Mouse (Mus musculus) heart, adult 11 months (tissue): ENCODE results near the gene Cox7a1.
"Not testable (repeated sequence)": the region's sequence is repeated elsewhere in the genome, so short reads cannot be mapped to it uniquely, and the experiment has no call there.

Source experiments
- DNase-seq: peaks from one replicate; pipeline ENCODE4 v3.0.0; 2022

Gene Cox7a1

GRCm38 (mm10) chr7:30193581-30194100, 9.7 kb downstream of the Cox7a1 start:
- DNase-seq: peak; percentile 99

- DNase-seq: peak; percentile 95
Observed at GRCm38 (mm10) chr7:30194101-30194831, 10.3 kb downstream of the Cox7a1 start.

GRCm38 (mm10) chr7:30194884-30195283, 10.9 kb downstream of the Cox7a1 start:
- peak; percentile 99 for DNase-seq

- peak; percentile 93 for DNase-seq
Observed at GRCm38 (mm10) chr7:30195461-30195860, 11.5 kb downstream of the Cox7a1 start.

GRCm38 (mm10) chr7:30196171-30196570, 12.2 kb downstream of the Cox7a1 start:
- peak; percentile 84 for DNase-seq

- DNase-seq: no peak
Observed at GRCm38 (mm10) chr7:30197592-30198129, 13.7 kb downstream of the Cox7a1 start.

GRCm38 (mm10) chr7:30198481-30198971, 14.6 kb downstream of the Cox7a1 start, which contains the start of gene Capns1:
Gene Capns1, minus strand, starts transcription at chr7:30198811.
- DNase-seq: no peak

GRCm38 (mm10) chr7:30199498-30200139, 15.7 kb downstream of the Cox7a1 start:
- peak; percentile 87 for DNase-seq

GRCm38 (mm10) chr7:30200200-30200599, 16.3 kb downstream of the Cox7a1 start:
- peak; percentile 89 for DNase-seq

GRCm38 (mm10) chr7:30200661-30201060, 16.7 kb downstream of the Cox7a1 start:
- peak; percentile 74 for DNase-seq

- DNase-seq: peak; percentile 98
Observed at GRCm38 (mm10) chr7:30202895-30203690, 19.1 kb downstream of the Cox7a1 start.

- DNase-seq: peak; percentile 92
Observed at GRCm38 (mm10) chr7:30204380-30204779, 20.4 kb downstream of the Cox7a1 start.

- DNase-seq: no peak
Observed at GRCm38 (mm10) chr7:30205383-30205782, 21.4 kb downstream of the Cox7a1 start.

- DNase-seq: not testable (repeated sequence)
Observed at GRCm38 (mm10) chr7:30206364-30206763, 22.4 kb downstream of the Cox7a1 start.

GRCm38 (mm10) chr7:30211025-30211424, 27.1 kb downstream of the Cox7a1 start:
- no peak for DNase-seq

GRCm38 (mm10) chr7:30213881-30214280, 29.9 kb downstream of the Cox7a1 start:
- DNase-seq: no peak

- no peak for DNase-seq
Observed at GRCm38 (mm10) chr7:30215875-30216274, 31.9 kb downstream of the Cox7a1 start.

GRCm38 (mm10) chr7:30216723-30217151, 32.8 kb downstream of the Cox7a1 start:
- DNase-seq: peak; percentile 97

- DNase-seq: peak; percentile 86
Observed at GRCm38 (mm10) chr7:30217277-30217676, 33.3 kb downstream of the Cox7a1 start.

- peak; percentile 93 for DNase-seq
Observed at GRCm38 (mm10) chr7:30219293-30220007, 35.5 kb downstream of the Cox7a1 start.

- DNase-seq: peak; percentile 72
Observed at GRCm38 (mm10) chr7:30220008-30220356, 36.0 kb downstream of the Cox7a1 start.

GRCm38 (mm10) chr7:30221433-30221832, 37.5 kb downstream of the Cox7a1 start:
- no peak for DNase-seq
